Mouse (Mus musculus): ENCODE measurements around the gene Cap2.

GRCm38 (mm10) chr13:46522798-46523197, 21.1 kb downstream of the Cap2 start:
- TF ChIP-seq CTCF (IDR thresholded peaks at IDR 0.05) (no peak), EP300 (IDR thresholded peaks at IDR 0.05; ENCODE audit: insufficient read depth, low read depth, low read length) (no peak), POLR2A (IDR thresholded peaks at IDR 0.05; ENCODE audit: insufficient read depth, low read depth, low read length) (no peak)

Measured in heart, adult 2 months (tissue).